Mouse (Mus musculus) lung, postnatal 4 days (tissue): ENCODE results near the gene Slmap.
"Not testable (repeated sequence)": the region's sequence is repeated elsewhere in the genome, so short reads cannot be mapped to it uniquely, and the experiment has no call there.

Experiments used
- DNase-seq, 2 experiments: peaks; one replicate each; pipeline ENCODE4 v3.0.0; 2021

Gene Slmap

DNA sequence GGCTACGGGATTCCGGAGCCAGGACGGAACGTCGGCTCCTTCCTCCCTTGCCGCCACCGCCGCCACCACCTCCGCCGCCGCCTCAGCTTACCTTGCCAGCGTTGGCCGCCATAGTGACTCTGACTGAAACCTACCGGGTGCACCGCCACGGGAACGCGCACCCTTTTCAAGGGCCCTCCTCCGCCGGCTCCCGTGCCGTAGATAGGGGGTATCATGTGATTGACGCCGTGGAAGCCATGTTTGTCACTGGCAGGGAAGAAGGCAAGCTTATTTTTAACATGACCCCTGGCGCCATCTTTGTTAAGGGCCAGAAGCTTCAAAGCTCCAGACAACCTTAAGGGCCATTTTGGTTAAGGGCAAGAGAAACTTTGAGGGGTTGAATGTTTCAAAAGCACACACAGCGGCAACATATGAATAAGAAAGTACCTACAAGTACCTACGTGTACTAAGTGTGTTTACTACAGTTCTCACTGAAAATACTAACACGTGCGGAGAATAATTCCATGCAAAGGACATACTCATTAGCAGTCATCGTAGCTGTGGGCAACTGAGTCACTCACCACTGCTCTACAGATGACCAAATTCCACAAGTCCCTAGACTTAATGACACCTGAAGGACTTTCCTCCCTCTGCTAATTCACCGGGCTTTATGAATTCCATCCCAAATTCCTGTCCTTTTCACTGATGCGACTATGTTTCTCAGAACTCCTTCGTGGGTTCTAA is at the start of gene Slmap:
Gene Slmap (minus strand): TSS at position 175 of the 723 bp plus-strand sequence.
- peak; percentile 98 to 99 for DNase-seq

DNA sequence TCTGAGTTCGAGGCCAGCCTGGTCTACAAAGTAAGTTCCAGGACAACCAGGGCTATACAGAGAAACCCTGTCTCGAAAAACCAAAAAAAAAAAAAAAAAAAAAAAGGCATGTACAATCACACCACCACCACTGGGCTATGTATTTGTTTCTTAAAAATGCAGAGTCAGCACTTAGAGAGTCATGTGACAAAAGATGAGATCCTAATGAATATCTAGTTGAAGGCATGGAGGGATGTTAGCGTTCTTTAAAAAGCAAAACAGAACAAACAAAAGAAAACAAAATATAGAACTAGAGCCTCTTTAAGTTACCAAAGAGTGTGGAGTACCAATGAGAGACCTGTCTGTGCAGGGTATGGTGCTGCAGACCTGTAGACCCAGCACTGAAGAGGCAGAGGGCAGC is 48.9 kb upstream of the Slmap start:
- no peak for DNase-seq

DNA sequence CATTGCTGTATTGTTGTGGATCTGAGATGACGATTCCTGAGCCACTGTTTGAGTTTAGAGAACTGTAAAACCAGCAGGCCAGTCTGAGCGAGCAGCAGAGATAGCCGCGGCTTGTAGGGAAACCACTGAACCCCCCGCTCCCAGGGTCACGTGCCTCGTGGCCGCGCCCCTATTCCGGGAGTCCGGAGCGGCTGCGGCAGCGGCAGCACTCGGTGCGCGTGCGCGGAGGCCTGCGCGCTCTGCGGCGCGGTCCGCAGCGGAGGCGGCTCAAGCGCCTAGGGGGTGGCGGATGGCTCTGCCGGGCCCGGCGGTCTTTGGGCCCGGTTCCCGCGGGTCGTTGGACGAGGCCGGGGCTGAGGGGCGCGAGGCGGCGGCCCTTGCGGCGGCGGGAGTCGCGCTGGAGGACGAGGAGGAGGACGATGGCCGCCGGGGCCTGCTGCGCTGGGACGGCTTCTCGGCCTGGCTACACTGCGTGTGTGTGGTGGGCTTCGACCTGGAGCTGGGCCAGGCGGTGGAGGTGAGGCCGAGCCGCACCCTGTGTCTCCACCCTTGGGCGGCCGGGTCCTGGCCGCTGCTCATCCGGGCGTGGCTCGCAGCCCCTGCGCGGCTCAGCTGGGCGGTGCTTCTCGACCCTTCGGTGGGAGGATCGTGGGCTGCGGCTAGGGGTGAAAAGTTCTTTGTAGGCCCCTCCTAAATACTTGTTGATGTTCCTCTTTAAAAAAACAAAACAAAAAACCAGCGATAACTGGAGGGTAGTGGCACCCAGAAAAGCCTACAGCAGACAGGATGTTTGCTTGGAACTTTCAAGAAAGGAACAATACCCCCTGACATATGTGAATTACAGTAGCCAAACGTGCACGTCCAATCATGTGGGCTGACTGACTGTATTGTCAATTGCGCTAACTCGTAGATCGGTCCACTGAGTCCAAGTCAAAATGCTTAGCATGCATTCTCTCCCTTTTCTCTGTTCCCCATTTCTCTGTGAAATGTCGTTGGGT is 44.9 kb upstream of the Slmap start:
- DNase-seq: peak; percentile 90 to 94

DNA sequence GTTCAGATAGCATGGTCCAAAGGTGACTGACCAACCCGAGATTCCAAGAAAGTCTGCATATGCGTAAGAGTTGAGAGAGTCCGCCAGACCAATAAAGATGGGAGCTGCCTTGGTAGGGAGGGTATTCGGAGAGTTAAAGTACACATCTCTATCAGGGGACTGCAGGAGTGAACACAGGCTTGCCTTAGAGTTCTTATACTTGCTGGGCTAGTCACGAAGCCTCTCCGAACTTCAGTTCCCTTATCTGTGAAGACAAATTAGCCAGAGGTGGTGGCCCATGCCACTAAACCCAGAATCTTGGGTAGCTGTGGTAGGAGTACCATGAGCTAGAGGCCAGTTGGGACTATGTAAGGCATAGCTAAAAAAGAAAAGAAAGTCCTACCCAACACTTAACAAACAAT is 44.1 kb upstream of the Slmap start:
- DNase-seq: no peak

DNA sequence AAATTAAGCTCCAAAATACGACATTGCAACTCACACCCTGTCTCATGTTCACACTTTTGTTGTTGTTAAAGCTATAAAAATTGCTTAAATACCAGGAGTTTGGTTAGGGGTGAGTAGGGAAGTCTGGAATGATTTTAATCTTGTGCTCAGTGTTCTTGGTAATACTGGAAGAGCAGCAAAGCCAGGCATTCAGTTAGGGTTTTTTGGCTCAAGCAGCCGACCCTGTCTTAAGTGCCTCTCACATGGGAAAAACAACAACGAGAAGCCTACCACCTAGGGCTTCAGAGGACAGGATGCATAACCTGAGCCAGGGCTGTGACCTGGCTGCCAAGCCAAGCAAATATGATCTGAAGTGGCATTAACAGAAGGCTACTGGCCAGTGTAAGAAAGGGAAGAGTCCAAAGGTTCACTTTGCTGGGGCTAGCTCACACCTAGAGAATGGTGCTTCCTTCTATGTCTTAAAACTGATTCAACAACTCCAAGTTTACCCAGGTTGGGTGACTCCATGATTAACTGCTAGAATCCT is 41.6 kb upstream of the Slmap start:
- no peak for DNase-seq

DNA sequence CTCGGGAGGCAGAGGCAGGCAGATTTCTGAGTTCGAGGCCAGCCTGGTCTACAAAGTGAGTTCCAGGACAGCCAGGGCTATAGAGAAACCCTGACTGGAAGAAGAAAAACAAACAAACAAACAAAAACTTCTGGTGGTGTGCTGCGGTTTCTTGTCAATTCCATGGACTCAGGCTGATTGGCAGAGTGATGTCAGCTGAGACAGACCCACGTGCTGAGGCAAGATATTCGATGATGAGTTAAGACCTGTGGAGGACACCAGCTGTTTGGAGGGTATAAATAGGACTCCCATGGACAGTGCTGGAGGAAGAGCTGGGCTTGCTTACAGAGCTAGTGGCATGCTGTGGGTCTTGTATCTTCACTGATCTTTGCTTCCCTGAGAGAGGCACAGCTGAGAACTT is 38.8 kb upstream of the Slmap start, which contains the start of gene Dennd6a:
Gene Dennd6a (plus strand): TSS at position 301 of the 400 bp plus-strand sequence.
- not testable (repeated sequence) for DNase-seq

DNA sequence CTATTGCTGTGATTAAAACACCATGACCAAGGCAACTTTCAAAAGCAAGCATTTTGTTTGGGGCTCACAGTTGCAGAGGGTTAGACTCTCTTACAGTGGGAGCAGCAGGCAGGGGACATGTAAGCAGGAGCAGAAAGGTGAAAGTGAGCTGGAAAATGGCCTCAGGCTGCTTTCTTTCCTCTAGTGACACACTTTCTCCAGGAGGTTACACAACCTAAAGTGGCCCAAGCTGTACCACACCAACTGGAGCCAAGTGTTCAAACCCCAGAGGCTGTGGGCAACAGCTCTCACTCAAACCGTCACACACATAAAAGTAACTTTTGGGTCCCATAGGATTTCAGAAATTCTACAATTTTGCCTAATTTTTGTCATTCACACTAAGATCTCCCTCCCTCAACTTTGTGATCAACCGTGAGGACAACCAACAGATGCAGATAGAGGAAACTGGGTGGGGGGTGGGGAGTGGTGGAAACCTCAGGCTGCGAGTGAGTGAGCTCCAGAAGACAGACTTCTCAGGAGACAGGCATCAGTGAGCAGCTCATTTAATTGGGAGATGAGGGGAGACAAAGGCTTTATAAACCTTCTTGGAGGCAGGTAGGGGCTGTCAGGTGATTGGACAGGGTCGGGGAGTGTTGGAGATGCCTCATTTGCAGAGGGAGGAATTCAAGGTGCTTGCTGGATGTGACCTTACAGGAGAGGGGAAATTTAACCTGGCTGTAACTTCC is 37.4 kb upstream of the Slmap start:
- no peak for DNase-seq

DNA sequence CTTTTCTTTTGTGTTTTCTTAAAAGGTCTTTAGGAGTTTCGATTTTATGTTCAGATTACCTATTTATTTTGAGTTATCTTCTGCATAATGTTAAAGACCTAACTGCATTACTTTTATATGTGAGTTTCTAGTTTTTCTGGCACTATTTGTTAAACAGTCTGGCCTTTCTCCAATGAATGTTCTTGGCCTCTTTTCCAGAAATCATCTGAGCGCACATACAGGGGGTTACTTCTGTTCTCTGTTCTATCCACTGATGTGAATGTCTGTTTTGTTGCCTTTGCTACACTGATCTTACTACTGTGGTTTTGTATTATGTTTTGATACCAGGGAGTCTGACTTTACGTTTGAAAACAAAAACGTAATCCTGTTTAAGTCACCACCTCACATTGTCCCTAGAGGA is 35.1 kb upstream of the Slmap start:
- DNase-seq: no peak

DNA sequence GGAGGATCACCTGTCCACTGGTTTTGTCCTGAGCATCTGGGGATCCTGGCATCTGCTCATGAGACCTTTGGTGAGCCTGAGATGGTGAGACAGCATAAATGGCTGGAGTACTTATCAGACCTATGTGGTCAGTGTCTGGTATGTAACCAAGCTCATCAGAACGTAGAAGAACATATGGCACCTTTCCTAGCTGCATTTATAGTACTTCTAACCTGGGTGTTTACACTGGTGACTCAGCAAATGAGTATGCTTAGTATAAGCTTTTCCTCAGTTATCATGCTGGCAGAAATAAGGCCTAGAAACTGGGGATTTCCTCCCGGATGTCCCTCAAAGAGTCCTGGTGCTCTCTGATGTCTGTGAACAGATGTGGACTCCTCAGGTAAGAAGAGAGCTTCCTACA is 27.5 kb upstream of the Slmap start:
- DNase-seq: no peak

DNA sequence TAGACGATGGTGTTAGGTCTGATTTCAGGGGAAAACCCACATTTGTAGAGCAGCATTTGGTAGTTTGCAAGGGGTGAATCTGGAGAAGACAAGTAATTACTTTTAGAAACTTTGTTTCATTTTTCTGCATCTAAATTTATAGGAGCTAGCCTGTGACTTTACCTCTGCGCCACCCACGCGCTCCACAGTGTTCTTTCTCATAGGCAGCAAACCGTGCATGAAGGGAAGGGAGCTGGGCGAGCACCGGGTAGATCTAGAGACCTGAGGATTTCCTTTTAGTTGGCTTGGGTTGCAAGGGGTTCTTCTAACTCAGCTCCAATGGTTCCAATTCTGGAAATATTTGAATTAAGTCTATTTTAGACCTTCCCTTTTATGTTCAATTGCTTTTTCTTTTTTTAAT is 23.8 kb upstream of the Slmap start:
- no peak for DNase-seq

DNA sequence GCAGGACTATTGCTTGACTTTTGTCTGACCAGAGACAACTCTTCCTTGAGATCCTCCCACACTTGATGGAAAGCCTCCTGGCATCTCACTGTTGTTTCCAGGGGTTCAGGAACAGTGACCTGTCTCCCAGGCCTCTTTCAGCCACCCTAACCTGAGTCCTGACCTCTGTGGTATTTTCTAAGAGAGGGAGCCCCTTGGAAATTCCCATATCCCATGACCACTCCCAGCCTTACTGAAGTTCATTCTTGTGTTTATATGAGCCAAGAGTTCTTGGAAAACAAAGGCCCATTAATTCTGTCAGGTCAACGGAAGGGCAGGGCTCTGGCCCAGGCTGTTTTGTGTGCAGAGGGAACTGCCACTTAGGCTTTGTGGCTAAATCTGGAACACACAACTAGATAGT is 22.9 kb upstream of the Slmap start:
- DNase-seq: peak; percentile 14 to 33

DNA sequence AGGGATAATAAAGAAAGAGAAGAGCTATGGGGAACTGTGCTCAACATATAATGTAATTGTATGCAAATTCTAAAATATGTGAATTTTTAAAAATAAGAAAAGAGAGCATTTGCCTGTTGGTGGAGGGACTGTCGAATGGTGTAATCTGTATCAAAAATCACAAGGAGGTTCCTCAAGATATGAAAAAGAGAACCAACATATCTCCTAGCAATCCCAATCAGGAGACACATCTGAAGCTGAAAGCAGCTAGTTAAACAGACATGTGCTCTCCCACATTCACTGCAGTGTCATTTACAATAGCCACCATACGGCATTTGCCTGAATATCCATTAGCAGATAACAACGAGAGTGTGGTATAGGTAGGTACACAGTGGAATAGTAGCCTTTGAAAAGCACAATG is 18.1 kb upstream of the Slmap start:
- no peak for DNase-seq

DNA sequence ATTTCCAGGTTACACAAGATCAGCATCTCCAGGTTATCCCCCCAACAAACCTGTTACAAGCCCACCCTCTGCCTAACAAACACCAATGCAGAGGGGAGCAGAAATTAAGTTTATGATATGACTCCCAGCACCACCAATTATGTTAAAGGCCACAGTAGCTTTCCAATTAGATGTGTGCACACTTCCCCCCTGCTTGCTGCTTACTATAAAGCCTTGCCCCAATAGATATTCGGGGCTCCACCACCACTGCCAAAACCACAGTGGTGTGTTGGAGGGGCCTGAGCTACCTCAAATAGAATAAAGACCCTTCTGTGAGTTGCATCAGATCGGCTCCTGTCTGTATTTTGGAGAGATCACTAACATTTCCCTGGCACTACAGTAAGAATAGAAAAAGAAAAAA is 17.7 kb upstream of the Slmap start:
- DNase-seq: no peak

DNA sequence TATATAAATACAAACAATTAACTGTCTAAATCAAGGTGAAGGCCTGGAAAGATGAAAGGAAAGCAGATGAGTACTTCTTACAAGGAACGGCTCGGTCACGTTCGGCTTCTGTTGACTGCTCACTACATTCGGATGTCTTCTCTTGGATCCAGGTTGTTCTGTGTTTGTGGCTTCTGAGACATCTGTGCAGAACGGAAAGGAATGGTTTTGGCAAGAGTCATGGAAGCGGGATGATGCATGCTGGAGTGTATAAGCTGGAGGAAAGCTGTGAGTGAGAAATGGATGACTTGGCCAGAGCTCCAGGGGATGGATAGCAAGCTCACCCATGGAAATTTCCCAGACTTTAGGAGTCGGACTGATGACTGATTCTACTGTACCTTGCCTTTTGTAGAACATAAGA is 16.0 kb upstream of the Slmap start:
- no peak for DNase-seq

DNA sequence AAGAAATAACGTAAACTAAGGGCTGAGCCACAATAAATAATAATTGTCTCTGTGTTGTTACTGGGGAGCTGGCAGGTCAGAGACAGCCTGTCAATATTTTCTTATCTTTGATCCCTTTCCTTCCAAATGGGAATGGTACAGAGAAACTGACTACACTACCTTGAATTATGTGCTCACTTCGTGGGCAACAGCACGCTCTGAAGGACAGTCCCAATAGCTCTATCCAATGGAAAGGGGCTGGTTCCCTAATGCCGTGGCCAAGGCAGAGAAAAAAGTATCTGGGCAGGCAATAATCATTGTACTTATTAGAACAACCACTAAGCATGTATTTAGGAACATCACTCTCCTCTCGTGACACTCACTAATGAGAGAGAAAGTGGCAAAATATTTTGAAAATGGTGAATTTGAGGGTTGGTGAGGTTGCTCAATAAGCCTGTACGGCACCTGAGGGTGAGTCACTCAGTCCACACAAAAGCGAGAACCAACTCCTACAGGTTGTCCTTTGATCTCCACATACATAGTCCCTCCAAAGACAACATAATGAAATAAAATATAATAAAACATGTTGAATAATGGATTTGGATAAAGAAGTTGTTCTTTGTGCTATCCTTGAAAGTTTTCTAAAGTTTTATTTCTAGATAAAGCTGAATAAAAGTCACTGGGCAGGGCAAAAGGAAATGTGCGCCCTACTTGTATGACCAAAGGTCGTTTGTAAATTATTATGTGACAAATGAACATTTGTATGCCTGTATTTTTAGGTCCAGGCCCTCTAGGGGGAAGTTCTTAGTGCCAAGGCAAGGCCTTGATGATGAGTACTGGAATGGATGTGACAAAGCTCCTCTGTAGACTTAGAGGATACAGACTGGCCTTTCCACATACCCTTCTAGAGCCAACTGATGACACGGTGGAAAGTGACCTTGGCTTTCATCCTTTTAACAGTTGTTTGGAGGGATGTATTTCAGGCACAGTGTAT is 13.1 kb upstream of the Slmap start:
- DNase-seq: no peak

DNA sequence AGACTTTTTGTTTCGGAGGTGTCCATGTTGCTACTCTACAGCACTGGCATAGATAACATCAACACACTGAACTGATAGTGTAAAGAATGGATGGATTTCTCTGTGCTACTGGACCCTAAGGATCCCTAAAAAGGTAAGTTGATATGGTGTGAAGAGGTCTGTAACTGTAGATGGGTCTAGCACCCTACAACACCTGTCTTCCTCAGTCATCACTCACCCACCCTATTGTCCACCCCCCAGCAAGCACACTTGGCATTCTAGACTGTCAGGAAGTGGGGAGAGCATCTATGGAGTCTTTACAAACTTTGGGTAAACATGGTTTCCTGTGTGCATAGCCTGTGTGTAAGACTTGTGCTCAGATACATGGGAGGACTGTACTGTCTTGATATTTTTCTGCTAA is 7.4 kb upstream of the Slmap start:
- DNase-seq: no peak

DNA sequence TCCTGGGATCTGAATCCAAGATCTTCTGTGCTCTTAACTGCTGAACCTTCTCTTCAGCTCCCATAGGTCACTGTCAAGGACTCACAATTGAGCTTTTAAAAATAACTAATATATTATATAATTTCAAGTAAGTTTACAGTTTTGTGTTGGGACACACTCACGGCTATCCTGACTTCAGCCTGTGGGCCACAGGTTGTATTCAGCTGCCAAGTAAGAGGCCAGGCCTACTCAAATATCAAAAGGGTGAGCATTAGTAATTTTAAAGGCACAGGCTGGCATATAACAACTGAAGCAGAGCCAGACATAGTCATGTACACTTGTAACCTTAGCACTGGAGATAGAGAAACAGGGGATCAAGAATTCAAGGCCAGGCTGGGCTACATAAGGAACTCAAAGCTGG is 5.8 kb upstream of the Slmap start:
- DNase-seq: no peak

DNA sequence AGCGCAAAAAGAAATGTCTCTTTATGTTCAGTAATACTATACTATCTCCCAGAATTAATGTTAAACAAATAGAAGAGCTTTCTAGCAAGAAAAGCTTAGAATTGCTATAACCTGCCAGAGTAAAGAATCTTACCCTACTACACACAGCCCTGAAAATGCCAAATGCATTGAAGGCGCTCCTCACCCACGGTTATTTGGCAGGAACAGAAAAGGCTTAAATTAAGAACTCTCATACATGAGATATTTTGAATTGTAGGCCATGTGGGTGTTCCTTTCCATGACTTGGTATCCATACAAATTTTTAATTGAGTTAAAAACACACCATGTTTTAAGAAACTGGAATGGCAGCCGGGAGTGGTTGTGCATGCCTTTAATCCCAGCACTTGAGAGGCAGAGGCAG is 4.5 kb upstream of the Slmap start:
- no peak for DNase-seq

DNA sequence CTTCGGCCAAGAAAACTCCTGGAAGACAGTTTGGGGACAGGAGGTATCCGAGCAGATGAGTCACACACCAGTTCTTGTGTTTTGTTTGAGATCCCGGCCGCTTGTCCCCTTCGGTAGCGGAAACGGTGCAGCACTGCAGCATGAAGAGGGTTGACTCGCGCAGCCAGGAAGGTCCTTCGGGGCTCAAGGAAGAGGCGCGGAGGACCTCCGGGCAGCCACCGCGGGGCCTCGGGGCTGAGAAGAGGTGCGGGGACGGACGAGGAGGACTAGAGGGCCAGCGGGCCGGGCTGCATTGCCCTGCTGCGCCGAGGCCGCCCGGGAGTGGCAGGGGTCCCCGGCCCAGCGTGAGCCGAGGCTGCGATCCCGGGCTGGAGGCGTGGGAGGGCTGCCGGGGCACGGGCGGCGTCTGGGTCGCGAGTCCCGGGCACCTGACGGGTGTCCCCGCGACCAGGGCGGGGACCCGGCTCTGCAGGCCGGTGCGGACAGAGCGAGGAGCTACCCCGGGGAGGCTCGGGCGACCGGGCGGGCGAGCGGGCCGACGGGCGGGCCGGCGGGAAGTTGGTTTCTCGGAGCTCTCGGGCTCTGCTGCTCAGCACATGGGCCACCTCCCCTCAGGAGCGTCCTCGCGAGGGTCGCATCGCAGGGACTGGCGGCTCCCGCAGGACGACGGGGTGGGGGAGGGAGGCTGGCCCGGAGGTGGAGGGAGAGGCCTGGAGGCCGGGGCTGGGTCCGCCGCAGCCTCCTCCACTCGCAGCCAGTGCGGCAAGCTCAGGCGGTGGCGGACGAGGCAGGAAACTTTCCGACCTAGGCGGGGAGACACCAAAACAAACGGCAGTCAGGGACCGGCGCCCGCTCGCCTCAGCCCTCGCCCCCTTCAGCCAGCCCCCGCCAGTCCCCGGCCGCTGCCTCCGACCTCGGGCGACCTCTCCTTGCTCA is 642 bp downstream of the Slmap start:
- DNase-seq: peak; percentile 60 to 69

DNA sequence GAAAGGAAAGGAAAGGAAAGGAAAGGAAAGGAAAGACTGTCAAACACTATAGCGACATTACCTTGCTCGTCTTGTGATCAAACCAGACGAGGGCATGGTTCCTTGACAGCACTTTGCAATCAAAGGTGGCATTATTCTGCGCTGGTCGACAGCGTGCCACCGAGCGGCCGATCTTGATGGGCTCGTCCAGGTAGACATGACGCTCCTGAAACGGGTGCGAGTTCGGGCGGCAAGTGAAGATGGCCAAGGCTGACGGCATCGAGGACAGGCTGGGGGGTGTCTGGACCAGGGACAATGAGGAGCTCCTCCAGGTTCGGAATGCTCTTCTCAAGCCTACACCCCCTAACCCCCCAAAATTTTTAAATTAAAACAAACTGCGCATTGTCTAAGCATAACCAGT is 1.5 kb downstream of the Slmap start:
- peak; percentile 11 to 23 for DNase-seq

DNA sequence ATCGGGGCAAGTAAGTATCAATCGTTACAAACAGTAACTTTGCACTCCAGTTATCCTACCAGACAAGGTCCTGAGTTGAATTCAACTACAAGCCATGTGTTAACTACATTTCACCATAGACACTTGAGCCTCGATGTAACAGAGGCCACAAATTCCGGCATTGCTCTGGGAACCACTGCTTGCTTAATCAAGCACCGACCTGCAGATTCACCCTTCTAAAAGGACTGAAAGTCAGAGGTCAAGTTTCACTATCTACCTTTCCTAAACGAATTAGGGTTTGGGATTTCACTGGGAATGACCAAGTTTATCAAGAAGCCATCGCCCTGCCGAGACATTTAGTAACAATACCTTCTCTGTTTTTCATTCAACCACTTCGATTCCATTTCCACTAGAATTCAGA is 2.0 kb downstream of the Slmap start:
- no peak for DNase-seq
